Mouse (Mus musculus) small intestine, adult 2 months (tissue): ENCODE results near the gene Rnf126.
"Not testable (repeated sequence)": the region's sequence is repeated elsewhere in the genome, so short reads cannot be mapped to it uniquely, and the experiment has no call there.

Experiments used
- CTCF ChIP-seq: fragments of 200-500 bp; IDR thresholded peaks from 2 replicates; pipeline ENCODE4 v1.5.1; 2012; ENCODE audit warnings: low read depth, mild to moderate bottlenecking, control low read depth, inconsistent platforms, low read length, moderate library complexity, mixed read lengths; ENCODE audit not compliant: insufficient replicate concordance, insufficient read length; ENCODE audit errors: extremely low read depth
- POLR2A ChIP-seq: fragments of 200-500 bp; IDR thresholded peaks from 2 replicates; pipeline ENCODE4 v1.6.1; 2012; ENCODE audit warnings: low read depth, mild to moderate bottlenecking, control low read depth, inconsistent platforms, low read length, moderate library complexity

DNA sequence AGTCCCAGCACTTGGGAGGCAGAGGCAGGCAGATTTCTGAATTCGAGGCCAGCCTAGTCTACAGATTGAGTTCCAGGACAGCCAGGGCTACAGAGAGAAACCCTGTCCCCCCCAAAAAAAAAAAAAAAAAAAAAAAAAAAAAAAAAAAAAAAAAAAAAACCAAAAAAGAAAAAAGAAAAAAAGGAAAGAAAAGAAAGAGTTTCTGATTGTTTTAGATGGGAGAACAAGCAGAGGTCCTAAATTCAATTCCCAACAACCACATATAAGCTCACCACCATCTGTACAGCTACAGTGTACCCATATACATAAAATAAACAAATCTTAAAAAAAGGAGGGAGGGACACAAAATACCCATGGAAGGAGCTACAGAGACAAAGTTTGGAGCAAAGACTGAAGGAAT lies 7.1 kb downstream of the Rnf126 start:
- not testable (repeated sequence) for TF ChIP-seq CTCF, POLR2A
